Mouse (Mus musculus) forebrain, embryonic 11.5 days (tissue): ENCODE data around the gene Rtl10. TPM values are rescaled to one million over a fixed set of nuclear protein-coding genes. Genes with fewer than 3 reads are reported as not detected.
A peak's percentile ranks its signal among the peaks of the same experiment; 100 is the strongest.

Experiments
- ATAC-seq: fragments of 200-750 bp; cut with Nextera tagmentation; replicated peaks from 2 replicates; pipeline ENCODE4 v1.8.0; 2017; ENCODE audit warnings: moderate TSS enrichment; ENCODE audit not compliant: low FRiP score
- DNase-seq: peaks from one replicate; pipeline ENCODE4 v3.0.0-alpha.2; 2017; ENCODE audit warnings: low spot score
- H3K27ac ChIP-seq: fragments of 300-500 bp; sonication (generic); 2 replicates; pipeline ENCODE4 v1.5.1; 2014; ENCODE audit warnings: low read depth, low read length
- H3K27me3 ChIP-seq: fragments of 300-500 bp; sonication (generic); 2 replicates; pipeline ENCODE4 v1.6.1; 2014; ENCODE audit warnings: mild to moderate bottlenecking, low read length, mixed read lengths; ENCODE audit not compliant: control insufficient read depth, insufficient read depth
- H3K36me3 ChIP-seq: fragments of 300-500 bp; sonication (generic); 2 replicates; pipeline ENCODE4 v1.6.1; 2014; ENCODE audit warnings: mild to moderate bottlenecking, low read length, moderate library complexity, mixed read lengths; ENCODE audit not compliant: control insufficient read depth, insufficient read depth
- H3K4me1 ChIP-seq: fragments of 300-500 bp; sonication (generic); replicated peaks from 2 replicates; pipeline ENCODE4 v1.6.1; 2014; ENCODE audit warnings: low read length, mixed read lengths; ENCODE audit not compliant: control insufficient read depth, insufficient read depth
- H3K4me2 ChIP-seq: fragments of 300-500 bp; sonication (generic); 2 replicates; pipeline ENCODE4 v1.6.1; 2014; ENCODE audit warnings: low read depth, mild to moderate bottlenecking, low read length, moderate library complexity, mixed read lengths; ENCODE audit not compliant: severe bottlenecking
- H3K4me3 ChIP-seq: fragments of 300-500 bp; sonication (generic); 2 replicates; pipeline ENCODE4 v1.5.1; 2014; ENCODE audit warnings: low read depth, low read length
- H3K9ac ChIP-seq: fragments of 300-500 bp; sonication (generic); 2 replicates; pipeline ENCODE4 v1.6.1; 2014; ENCODE audit warnings: low read length
- H3K9me3 ChIP-seq: fragments of 300-500 bp; sonication (generic); 2 replicates; pipeline ENCODE4 v1.6.1; 2016; ENCODE audit warnings: low read length, mixed read lengths; ENCODE audit not compliant: control insufficient read depth
- WGBS: fragments of 180-500 bp; shearing (Covaris S2); extraction: QIAGEN DNeasy Blood & Tissue Kit; methylation state at CpG from one replicate; pipeline ENCODE4 v1.1.7; 2014; 5-methylcytosine and 5-hydroxymethylcytosine counted together
- polyA plus RNA-seq: library from polyadenylated mRNA; unstranded; fragments of >200 nt; fragmentation: Nextera tagmentation; extraction: Ambion mirVana; gene quantifications from 2 replicates; pipeline ENCODE4 v1.2.1, GENCODE M21; 2014

Rtl10 gene
- polyA plus RNA-seq, 1 experiment from 2014 or later = 2.6 TPM

GRCm38 (mm10) chr16:18484794-18485435, 13.8 kb upstream of the Rtl10 start:
- Histone ChIP-seq H3K36me3 (no peaks in the 10 kb centered on the region), H3K27me3 (no peaks in the 10 kb centered on the region), H3K27ac (no peak overlapping the region), H3K9ac (peak overlapping the region; percentile 43), H3K9me3 (no peaks in the 10 kb centered on the region), H3K4me2 (no peak overlapping the region), H3K4me1 (peaks cover 7% of the 10 kb centered on the region; the same call in 1 of the 2 replicates), H3K4me3 (no peak overlapping the region)
- DNase-seq (peak; percentile 52), ATAC-seq (no peak)
- 25% methylated on average over 5 of the region's 5 CpGs for WGBS

DNA sequence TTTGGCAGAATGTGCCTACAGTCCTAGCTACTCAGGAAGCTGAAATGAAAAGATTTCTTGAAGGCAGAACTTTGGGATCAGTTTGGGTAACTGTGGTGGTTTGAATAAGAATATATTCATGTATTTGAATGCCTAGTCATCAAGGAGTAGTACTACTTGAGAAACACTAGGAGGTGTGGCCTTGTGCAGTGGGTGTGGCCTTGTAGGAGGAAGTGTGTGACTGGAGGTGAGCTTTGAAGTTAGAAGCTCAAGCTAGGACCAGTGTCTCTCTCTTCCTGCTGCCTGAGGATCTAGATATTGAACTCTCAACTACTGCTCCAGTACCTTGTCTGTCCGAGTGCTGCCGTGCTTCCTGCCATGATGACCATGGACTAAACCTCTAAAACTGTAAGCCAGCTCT, 12.6 kb upstream of the Rtl10 start:
- H3K9ac ChIP-seq = no peak overlapping the region
- H3K36me3 ChIP-seq = no peaks in the 10 kb centered on the region
- no peak for DNase-seq
- no peak overlapping the region for H3K27ac ChIP-seq
- H3K4me2 ChIP-seq = no peak overlapping the region
- H3K4me1 ChIP-seq = peaks cover 7% of the 10 kb centered on the region; the same call in 1 of the 2 replicates
- ATAC-seq = no peak
- 94% methylated on average over 2 of the region's 2 CpGs for WGBS
- H3K4me3 ChIP-seq = no peak overlapping the region
- no peaks in the 10 kb centered on the region for H3K27me3 ChIP-seq
- no peaks in the 10 kb centered on the region for H3K9me3 ChIP-seq

DNA sequence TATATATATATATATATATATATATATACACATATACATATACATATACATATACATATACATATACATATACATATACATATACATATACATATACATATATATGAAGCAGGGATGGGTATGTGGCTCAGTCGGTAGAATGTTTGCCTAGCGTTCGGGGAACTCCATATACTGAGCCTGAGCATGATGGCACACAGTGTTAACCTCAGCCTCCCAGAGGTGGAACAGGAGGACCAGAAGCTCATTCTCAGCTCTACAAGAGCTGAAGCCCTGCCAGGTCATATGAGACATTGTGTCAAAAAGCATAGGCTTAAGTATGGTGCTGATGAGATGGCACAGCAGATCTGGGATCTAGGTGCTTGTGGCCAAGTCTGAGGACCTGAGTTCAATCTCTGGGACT, 8.4 kb upstream of the Rtl10 start:
- H3K27me3 ChIP-seq = no peaks in the 10 kb centered on the region
- DNase-seq (no peak), ATAC-seq (no peak)
- no peak overlapping the region for H3K27ac ChIP-seq
- no peaks in the 10 kb centered on the region for H3K36me3 ChIP-seq
- H3K4me3 ChIP-seq = no peak overlapping the region
- no peaks in the 10 kb centered on the region for H3K4me1 ChIP-seq
- H3K9me3 ChIP-seq = no peaks in the 10 kb centered on the region
- WGBS = 94% methylated on average over 3 of the region's 3 CpGs
- H3K9ac ChIP-seq = no peak overlapping the region
- no peak overlapping the region for H3K4me2 ChIP-seq

DNA sequence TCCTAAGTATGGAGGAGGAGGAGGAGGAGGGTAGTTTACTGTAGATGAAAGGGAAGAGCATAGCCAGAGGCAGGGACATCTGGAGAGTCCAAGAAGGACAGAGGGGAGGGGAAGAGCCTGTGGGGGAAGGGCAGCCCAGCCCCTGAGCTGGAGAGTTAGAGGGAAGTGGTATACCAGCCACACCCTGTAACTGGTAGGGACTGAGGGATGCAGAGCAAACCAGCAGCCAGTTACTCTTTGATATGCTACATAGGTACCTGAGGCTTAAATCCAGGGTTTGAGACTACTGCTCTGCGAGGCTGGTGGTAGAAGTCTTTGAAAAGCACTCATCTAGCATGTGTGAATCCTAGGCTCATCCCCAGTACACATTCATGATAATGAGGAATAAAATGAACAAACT, 7.8 kb upstream of the Rtl10 start:
- DNase-seq = no peak
- 74% methylated on average over 1 of the region's 1 CpGs for WGBS

DNA sequence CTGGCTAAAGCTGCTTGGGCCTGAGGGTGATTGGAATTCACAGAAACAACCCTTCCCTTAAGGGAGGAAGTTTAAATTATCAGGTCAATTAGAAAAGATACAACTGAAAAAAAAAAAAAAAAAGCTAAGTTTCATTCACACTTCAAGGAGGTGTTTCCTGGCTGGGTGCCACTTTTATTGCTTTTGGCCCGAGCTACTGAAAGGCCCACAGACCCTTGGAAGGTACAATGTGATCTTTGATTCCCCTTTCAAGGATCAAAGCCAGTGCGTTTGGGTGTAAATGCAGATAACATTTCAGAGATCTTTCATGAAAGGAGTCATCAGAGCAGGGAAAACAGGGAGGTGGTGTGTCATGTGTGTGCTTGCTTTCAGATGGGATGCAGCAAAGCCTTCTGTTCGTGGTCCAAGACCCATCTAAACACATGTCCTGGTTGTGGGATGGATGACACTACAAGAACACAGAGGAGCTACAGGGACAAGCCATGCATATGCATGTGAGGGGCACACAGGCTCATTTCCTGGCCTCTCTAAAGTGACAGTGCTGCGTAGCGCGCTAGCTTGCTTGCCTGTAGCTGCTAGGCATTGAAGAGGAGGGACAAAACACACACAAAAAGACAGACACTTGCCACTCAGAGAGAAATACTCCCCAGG, 711 bp upstream of the Rtl10 start:
- Histone ChIP-seq H3K4me2 (peak overlapping the region; percentile 67), H3K36me3 (no peaks in the 10 kb centered on the region; the same call in 1 of the 2 replicates), H3K4me3 (peak overlapping the region; percentile 66), H3K9me3 (no peaks in the 10 kb centered on the region), H3K27ac (peak overlapping the region; percentile 70), H3K27me3 (no peaks in the 10 kb centered on the region), H3K4me1 (peaks cover 8% of the 10 kb centered on the region; the same call in 1 of the 2 replicates), H3K9ac (peak overlapping the region; percentile 70)
- no peak for DNase-seq
- 9% methylated on average over 6 of the region's 6 CpGs for WGBS
- no peak; the same call in 1 of the 2 replicates for ATAC-seq

More for the DNA sequence above, 7.8 kb upstream of the Rtl10 start:
- H3K27ac ChIP-seq = no peak overlapping the region
- no peak for ATAC-seq
- H3K27me3 ChIP-seq = no peaks in the 10 kb centered on the region
- no peak overlapping the region for H3K4me2 ChIP-seq
- H3K36me3 ChIP-seq = no peaks in the 10 kb centered on the region
- H3K9me3 ChIP-seq = no peaks in the 10 kb centered on the region
- H3K9ac ChIP-seq = no peak overlapping the region
- no peak overlapping the region for H3K4me3 ChIP-seq
- H3K4me1 ChIP-seq = no peaks in the 10 kb centered on the region

DNA sequence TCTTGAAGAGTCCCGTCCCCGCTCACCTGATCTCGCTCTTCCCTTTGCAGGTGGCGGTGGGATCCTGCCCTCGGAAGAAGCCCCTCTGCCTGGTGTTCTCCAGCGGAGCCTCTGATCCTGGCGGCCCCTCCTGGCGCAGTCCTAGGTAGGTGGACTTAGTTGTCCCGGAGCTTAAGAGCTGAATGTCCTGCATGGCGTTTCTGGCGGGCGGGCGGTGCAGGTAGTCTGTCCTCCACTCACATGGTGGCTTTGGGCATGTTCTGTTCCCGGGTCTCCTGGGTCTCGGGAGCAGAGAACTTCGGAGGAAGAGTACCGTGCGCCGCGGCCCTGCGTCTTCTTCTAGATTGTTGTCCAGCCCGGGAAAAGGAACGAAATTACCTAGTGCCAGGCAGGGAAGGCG, 295 bp downstream of the Rtl10 start:
- Histone ChIP-seq H3K4me3 (peak overlapping the region; percentile 66), H3K9ac (peak overlapping the region; percentile 70), H3K36me3 (no peaks in the 10 kb centered on the region; the same call in 1 of the 2 replicates), H3K4me2 (peak overlapping the region; percentile 67), H3K4me1 (peaks cover 8% of the 10 kb centered on the region; the same call in 1 of the 2 replicates), H3K27me3 (no peaks in the 10 kb centered on the region), H3K27ac (no peak overlapping the region), H3K9me3 (no peaks in the 10 kb centered on the region)
- WGBS = under 1% methylated on average over 24 of the region's 24 CpGs
- ATAC-seq (no peak), DNase-seq (no peak)

- no peak overlapping the region for H3K4me3 ChIP-seq
- peaks cover 8% of the 10 kb centered on the region; the same call in 1 of the 2 replicates for H3K4me1 ChIP-seq
- ATAC-seq (no peak), DNase-seq (peak; percentile 37)
- no peak overlapping the region for H3K4me2 ChIP-seq
- no peaks in the 10 kb centered on the region; the same call in 1 of the 2 replicates for H3K36me3 ChIP-seq
- no peak overlapping the region for H3K27ac ChIP-seq
- H3K9me3 ChIP-seq = no peaks in the 10 kb centered on the region
- no peak overlapping the region for H3K9ac ChIP-seq
- no peaks in the 10 kb centered on the region for H3K27me3 ChIP-seq
- WGBS = 93% methylated on average over 6 of the region's 6 CpGs
Observed at GRCm38 (mm10) chr16:18501531-18501930, 2.8 kb downstream of the Rtl10 start.

GRCm38 (mm10) chr16:18503566-18504342, 5.1 kb downstream of the Rtl10 start:
- Histone ChIP-seq H3K27me3 (no peaks in the 10 kb centered on the region), H3K9ac (no peak overlapping the region), H3K36me3 (no peaks in the 10 kb centered on the region; the same call in 1 of the 2 replicates), H3K4me1 (peaks cover 8% of the 10 kb centered on the region; the same call in 1 of the 2 replicates), H3K27ac (no peak overlapping the region), H3K9me3 (no peaks in the 10 kb centered on the region), H3K4me3 (no peak overlapping the region), H3K4me2 (no peak overlapping the region)
- DNase-seq = no peak
- no peak for ATAC-seq
- WGBS = 96% methylated on average over 14 of the region's 14 CpGs
